27 mouse cellular contexts compared by ENCODE assay signal in genomic region chr7:144566921-144567682, GRCm38 (mm10). TPM values are rescaled to one million over a fixed set of nuclear protein-coding genes. Genes with fewer than 3 reads are reported as not detected.
DNase-seq lines count a peak whose midpoint lies in the region; ATAC-seq and TF ChIP-seq lines count a peak whose summit lies in the region.
"Had no signal": no experiment of that assay in that cellular context is flagged by ENCODE, and none has a peak within 500 bp of the region (broad histone marks: within the 10 kb centered on the region; RNA-seq: fewer than 3 reads in every experiment).

No protein-coding gene starts in this region.

- TF ChIP-seq POLR2A in bone marrow, adult 2 months (IDR thresholded peaks at IDR 0.05; ENCODE audit: borderline replicate concordance, control insufficient read depth, low read depth, low read length), result no peak

- TF ChIP-seq CTCF in intestine, postnatal 0 days (IDR thresholded peaks at IDR 0.05; ENCODE audit: low read depth), result no peak
- TF ChIP-seq CTCF in bone marrow, adult 2 months (IDR thresholded peaks at IDR 0.05; ENCODE audit: control insufficient read depth, insufficient read depth, low read length), result no peak

- H3K4me1 ChIP-seq in intestine, postnatal 0 days (replicated peaks; ENCODE audit: control insufficient read depth, insufficient read depth, low read length), result no peaks in the 10 kb centered on the region
- H3K4me1 ChIP-seq in intestine, embryonic 15.5 days (replicated peaks), result peaks cover 8% of the 10 kb centered on the region; the same call in 1 of the 2 replicates
- H3K4me1 ChIP-seq in bone marrow, adult 2 months (ENCODE audit: control insufficient read depth, insufficient read depth, low read length), result peaks cover 2% of the 10 kb centered on the region
- H3K4me1 ChIP-seq in megakaryocyte, embryonic 14.5 days, result peaks cover 86% of the 10 kb centered on the region
- H3K4me1 ChIP-seq: hindbrain, embryonic 13.5 days; midbrain, embryonic 15.5 days had no signal

- no peak overlapping the region for H3K4me3 ChIP-seq in intestine, postnatal 0 days (ENCODE audit: low read depth, low read length)
- H3K4me3 ChIP-seq in intestine, embryonic 15.5 days (replicated peaks), result no peak overlapping the region
- no peak overlapping the region for H3K4me3 ChIP-seq in bone marrow, adult 2 months (replicated peaks; ENCODE audit: control insufficient read depth, low read depth, low read length)
- H3K4me3 ChIP-seq in megakaryocyte, embryonic 14.5 days (replicated peaks), result peak overlapping the region; percentile 63
- H3K4me3 ChIP-seq: embryonic facial prominence, embryonic 10.5 days; embryonic facial prominence, embryonic 15.5 days; forebrain, embryonic 13.5 days; hindbrain, embryonic 13.5 days; kidney, embryonic 15.5 days; left cerebral cortex, adult 2 months; limb, embryonic 13.5 days; lung, embryonic 15.5 days; midbrain, embryonic 15.5 days had no signal

- no peak overlapping the region for H3K9ac ChIP-seq in intestine, postnatal 0 days (ENCODE audit: low read depth, low read length)
- H3K9ac ChIP-seq in intestine, embryonic 15.5 days, result no peak overlapping the region
- H3K9ac ChIP-seq: embryonic facial prominence, embryonic 15.5 days; forebrain, embryonic 13.5 days; hindbrain, embryonic 13.5 days; kidney, embryonic 15.5 days; limb, embryonic 13.5 days; lung, embryonic 15.5 days; midbrain, embryonic 15.5 days had no signal

- no peaks in the 10 kb centered on the region for H3K36me3 ChIP-seq in intestine, postnatal 0 days (ENCODE audit: control insufficient read depth, insufficient read depth)
- H3K36me3 ChIP-seq in intestine, embryonic 15.5 days, result no peaks in the 10 kb centered on the region
- H3K36me3 ChIP-seq in megakaryocyte, embryonic 14.5 days (replicated peaks; ENCODE audit: low read length), result peaks cover 9% of the 10 kb centered on the region
- H3K36me3 ChIP-seq: embryonic facial prominence, embryonic 10.5 days; embryonic facial prominence, embryonic 15.5 days; hindbrain, embryonic 13.5 days; kidney, embryonic 15.5 days; limb, embryonic 13.5 days; lung, embryonic 15.5 days; midbrain, embryonic 15.5 days had no signal

- H3K27ac ChIP-seq in intestine, postnatal 0 days (ENCODE audit: low read depth, low read length), result no peak overlapping the region
- H3K27ac ChIP-seq in intestine, embryonic 15.5 days, result no peak overlapping the region
- H3K27ac ChIP-seq in bone marrow, adult 2 months (ENCODE audit: control insufficient read depth, insufficient read depth, low read depth, low read length, poor library complexity), result 0 out of 2 replicates have a peak overlapping the region, but pooled peaks have one; percentile 10
- H3K27ac ChIP-seq: embryonic facial prominence, embryonic 10.5 days; embryonic facial prominence, embryonic 15.5 days; forebrain, embryonic 13.5 days; hindbrain, embryonic 13.5 days; kidney, embryonic 15.5 days; left cerebral cortex, adult 2 months; limb, embryonic 13.5 days; lung, embryonic 15.5 days; midbrain, embryonic 15.5 days had no signal

- H3K4me2 ChIP-seq in intestine, postnatal 0 days (replicated peaks; ENCODE audit: low read depth), result no peak overlapping the region
- H3K4me2 ChIP-seq in intestine, embryonic 15.5 days (replicated peaks), result no peak overlapping the region
- H3K4me2 ChIP-seq: embryonic facial prominence, embryonic 15.5 days; forebrain, embryonic 13.5 days; heart, embryonic 11.5 days; hindbrain, embryonic 13.5 days; kidney, embryonic 15.5 days; limb, embryonic 13.5 days; liver, embryonic 11.5 days; lung, embryonic 15.5 days; midbrain, embryonic 15.5 days had no signal

- H3K9me3 ChIP-seq in intestine, postnatal 0 days (ENCODE audit: control insufficient read depth), result no peaks in the 10 kb centered on the region
- H3K9me3 ChIP-seq in intestine, embryonic 15.5 days, result no peaks in the 10 kb centered on the region
- no peaks in the 10 kb centered on the region for H3K9me3 ChIP-seq in megakaryocyte, embryonic 14.5 days
- H3K9me3 ChIP-seq: embryonic facial prominence, embryonic 10.5 days; embryonic facial prominence, embryonic 15.5 days; forebrain, embryonic 13.5 days; hindbrain, embryonic 13.5 days; kidney, embryonic 15.5 days; limb, embryonic 13.5 days; lung, embryonic 15.5 days; midbrain, embryonic 15.5 days had no signal

- H3K27me3 ChIP-seq in intestine, postnatal 0 days (replicated peaks; ENCODE audit: control insufficient read depth, insufficient read depth, low read length), result no peaks in the 10 kb centered on the region
- no peaks in the 10 kb centered on the region; the same call in 1 of the 2 replicates for H3K27me3 ChIP-seq in intestine, embryonic 15.5 days (replicated peaks)
- peaks cover 28% of the 10 kb centered on the region for H3K27me3 ChIP-seq in megakaryocyte, embryonic 14.5 days (replicated peaks)
- H3K27me3 ChIP-seq: embryonic facial prominence, embryonic 15.5 days; kidney, embryonic 15.5 days; limb, embryonic 13.5 days; lung, embryonic 15.5 days; midbrain, embryonic 15.5 days had no signal

- 67% methylated on average over 3 of the region's 3 CpGs for WGBS in intestine, postnatal 0 days
- WGBS in intestine, embryonic 15.5 days, result 62% methylated on average over 3 of the region's 3 CpGs
- 48% methylated on average over 3 of the region's 3 CpGs for WGBS in bone marrow, adult 2 months

- DNase-seq in layer of hippocampus, postnatal 25 days (ENCODE audit: extremely low spot score in 1 of 2, low spot score in 1 of 2), result no peak
- no peak for DNase-seq in spleen, postnatal 36 days (ENCODE audit: low spot score in 2 of 2)
- DNase-seq in cerebellum, adult 11 months, result no peak
- DNase-seq: adrenal gland, adult 8-10 months; cerebellum, adult 9-11 months; gastrocnemius, postnatal 14 days; heart, adult 18-20 months; heart, postnatal 36 days; kidney, adult 11 months; kidney, postnatal 25 days; right cerebral cortex, postnatal 25 days; thymus, adult 2 months had no signal

- 0 out of 2 replicates have a peak, but pooled peaks have one; percentile 17 for ATAC-seq in intestine, postnatal 0 days
- no peak for ATAC-seq in intestine, embryonic 15.5 days
- ATAC-seq: forebrain, embryonic 13.5 days; midbrain, embryonic 15.5 days had no signal

RNA-seq across cellular contexts. Expression of gene Ppfia1, which starts 13.6 kb away (rescaled TPM):
- 15.2 and 17.2 TPM in 2 replicates for polyA plus RNA-seq in intestine, postnatal 0 days (2015; fragmentation: Nextera tagmentation; extraction: Ambion mirVana)
- 25.5 and 28.9 TPM in 2 replicates for polyA plus RNA-seq in intestine, embryonic 15.5 days (2015; fragmentation: Nextera tagmentation; extraction: Ambion mirVana)
- 20.6 and 32.8 TPM in 2 replicates for polyA plus RNA-seq in bone marrow, adult 2 months (2011; ENCODE audit: insufficient read depth, insufficient read length, low replicate concordance, missing spikeins)
- 183 and 335 TPM in 2 replicates for polyA plus RNA-seq in megakaryocyte, embryonic 14.5 days (2012; ENCODE audit: insufficient read depth, low replicate concordance)
- total RNA-seq in layer of hippocampus, postnatal 25 days (2021), result 10 to 100 TPM; 29.7 to 41.3 TPM

RNA-seq across cellular contexts. Expression of gene Fadd, which starts 15.2 kb away (rescaled TPM):
- 12.5 and 13.4 TPM in 2 replicates for polyA plus RNA-seq in intestine, postnatal 0 days (2015; fragmentation: Nextera tagmentation; extraction: Ambion mirVana)
- polyA plus RNA-seq in intestine, embryonic 15.5 days (2015; fragmentation: Nextera tagmentation; extraction: Ambion mirVana), result 12.8 and 13.0 TPM in 2 replicates
- 2.9 and 5.4 TPM in 2 replicates for polyA plus RNA-seq in bone marrow, adult 2 months (2011; ENCODE audit: insufficient read depth, insufficient read length, low replicate concordance, missing spikeins)
- 1.5 and 5.7 TPM in 2 replicates for polyA plus RNA-seq in megakaryocyte, embryonic 14.5 days (2012; ENCODE audit: insufficient read depth, low replicate concordance)
- total RNA-seq in layer of hippocampus, postnatal 25 days (2021), result 1 to 10 TPM; 2.0 to 2.2 TPM
